Mouse (Mus musculus) cerebellum, adult 2 months (tissue): ENCODE measurements around the gene Fam24b.

Source experiments
- CTCF ChIP-seq: fragments of 200-500 bp; IDR thresholded peaks from 2 replicates; pipeline ENCODE4 v1.5.1; 2011; ENCODE audit warnings: low read depth, mild to moderate bottlenecking, control low read depth, low read length, moderate library complexity, borderline replicate concordance; ENCODE audit not compliant: insufficient read depth
- POLR2A ChIP-seq: fragments of 200-500 bp; IDR thresholded peaks from 2 replicates; pipeline ENCODE4 v1.6.1; 2011; ENCODE audit warnings: low read length, control low read depth, borderline replicate concordance; ENCODE audit not compliant: insufficient read depth

GRCm38 (mm10) chr7:131333564-131333963, 4.2 kb upstream of the Fam24b start, which contains the start of gene Fam24a:
- no peak for TF ChIP-seq CTCF
- TF ChIP-seq POLR2A, result no peak
